Comparison of ENCODE assay signal across 15 mouse cellular contexts in the genomic region with DNA sequence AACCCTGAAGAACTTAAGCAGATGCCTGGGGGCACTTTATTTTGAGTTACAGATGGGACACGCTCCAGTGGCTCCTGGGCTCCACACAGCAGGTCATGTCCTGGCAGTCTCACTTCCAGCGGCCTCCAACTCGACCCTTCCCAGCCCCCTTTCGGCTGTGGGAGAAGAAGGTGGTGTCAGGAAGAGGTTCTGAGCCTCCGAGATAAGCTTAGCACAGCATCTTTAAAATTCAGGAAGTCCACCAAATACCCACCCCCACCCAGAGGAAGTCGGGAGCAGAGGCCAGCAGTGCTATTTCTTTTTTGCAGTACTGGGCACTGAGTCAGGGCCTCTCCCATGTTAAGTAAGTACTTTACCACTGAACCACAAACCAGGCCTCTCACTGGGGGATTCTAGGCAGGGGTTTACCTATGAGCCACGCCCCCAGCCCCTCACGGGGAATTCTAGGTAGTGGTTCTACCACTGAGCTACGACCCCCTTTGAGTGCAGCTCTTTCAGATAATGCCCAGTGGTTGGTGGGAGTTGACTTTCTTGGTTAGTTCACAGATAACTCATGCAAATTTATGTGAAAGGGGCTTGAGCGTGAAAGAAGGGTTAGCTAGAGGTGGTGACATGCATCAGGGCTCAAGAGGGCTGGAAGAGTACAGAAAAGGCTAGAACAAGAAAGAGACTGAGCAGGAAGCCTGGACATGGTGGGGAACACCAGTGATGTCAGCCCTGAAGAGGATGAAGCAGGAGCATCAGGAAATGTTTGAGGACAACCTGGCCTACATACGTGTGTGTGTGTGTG. TPM values are rescaled to one million over a fixed set of nuclear protein-coding genes. Genes with fewer than 3 reads are reported as not detected.
DNase-seq lines count a peak whose midpoint lies in the region; ATAC-seq and TF ChIP-seq lines count a peak whose summit lies in the region.
"Had no signal": no experiment of that assay in that cellular context is flagged by ENCODE, and none has a peak within 500 bp of the region (broad histone marks: within the 10 kb centered on the region; RNA-seq: fewer than 3 reads in every experiment).

No protein-coding gene starts in this region.

- H3K27ac ChIP-seq in heart, embryonic 12.5 days (ENCODE audit: poor library complexity, severe bottlenecking) = peak overlapping the region; percentile 79
- H3K27ac ChIP-seq in stomach, embryonic 16.5 days (ENCODE audit: low read length) = peak overlapping the region; percentile 9; the same call in 1 of the 2 replicates
- H3K27ac ChIP-seq in stomach, postnatal 0 days (replicated peaks) = no peak overlapping the region
- peak overlapping the region; percentile 53 for H3K27ac ChIP-seq in liver, embryonic 14.5 days
- H3K27ac ChIP-seq: hindbrain, embryonic 15.5 days had no signal

- H3K27me3 ChIP-seq in heart, embryonic 12.5 days (replicated peaks) = no peaks in the 10 kb centered on the region
- no peaks in the 10 kb centered on the region for H3K27me3 ChIP-seq in stomach, embryonic 16.5 days (ENCODE audit: control insufficient read depth, insufficient read depth, low read length)
- no peaks in the 10 kb centered on the region for H3K27me3 ChIP-seq in stomach, postnatal 0 days (ENCODE audit: control insufficient read depth, insufficient read depth, low read length)
- no peaks in the 10 kb centered on the region for H3K27me3 ChIP-seq in liver, embryonic 14.5 days (ENCODE audit: control insufficient read depth, insufficient read depth, low read length)

- TF ChIP-seq EP300 in stomach, postnatal 0 days (optimal IDR thresholded peaks at IDR 0.05) = no peak
- TF ChIP-seq EP300 in liver, embryonic 14.5 days (IDR thresholded peaks at IDR 0.05; ENCODE audit: low read depth) = no peak

- WGBS in heart, embryonic 12.5 days = 36% methylated on average over 11 of the region's 11 CpGs
- 57% methylated on average over 11 of the region's 11 CpGs for WGBS in stomach, embryonic 16.5 days
- WGBS in stomach, postnatal 0 days = 55% methylated on average over 11 of the region's 11 CpGs
- 13% methylated on average over 11 of the region's 11 CpGs for WGBS in liver, embryonic 14.5 days (ENCODE audit: insufficient replicate concordance)

- H3K9me3 ChIP-seq in heart, embryonic 12.5 days (replicated peaks) = no peaks in the 10 kb centered on the region
- no peaks in the 10 kb centered on the region for H3K9me3 ChIP-seq in stomach, embryonic 16.5 days (replicated peaks; ENCODE audit: control insufficient read depth, low read length)
- no peaks in the 10 kb centered on the region for H3K9me3 ChIP-seq in stomach, postnatal 0 days (ENCODE audit: control insufficient read depth, low read length)
- no peaks in the 10 kb centered on the region for H3K9me3 ChIP-seq in liver, embryonic 14.5 days (ENCODE audit: control insufficient read depth, low read length)
- H3K9me3 ChIP-seq: hindbrain, embryonic 15.5 days had no signal

- TF ChIP-seq CTCF in stomach, postnatal 0 days (IDR thresholded peaks at IDR 0.05; ENCODE audit: low read depth) = no peak
- TF ChIP-seq CTCF in liver, embryonic 14.5 days (IDR thresholded peaks at IDR 0.05; ENCODE audit: low read depth) = no peak

- DNase-seq in heart, adult 8-10 months (ENCODE audit: low spot score) = no peak
- no peak for DNase-seq in stomach, postnatal 0 days (ENCODE audit: low spot score)
- no peak for DNase-seq in liver, embryonic 14.5 days (ENCODE audit: low read depth in 3 of 3, low spot score in 3 of 3)
- DNase-seq in embryo, embryonic 10.5 days (ENCODE audit: low spot score) = no peak
- no peak for DNase-seq in right cerebral cortex, adult 2 months (ENCODE audit: low spot score in 2 of 2)
- DNase-seq in thymus, postnatal 10 days (ENCODE audit: low spot score in 2 of 2) = no peak
- DNase-seq: cerebellum, postnatal 14 days; kidney, postnatal 14 days; lung, embryonic 14.5 days; spleen, adult 18-20 months; thymus, postnatal 14 days had no signal

- H3K4me2 ChIP-seq in heart, embryonic 12.5 days = no peak overlapping the region
- no peak overlapping the region for H3K4me2 ChIP-seq in stomach, embryonic 16.5 days (ENCODE audit: low read depth, low read length)
- H3K4me2 ChIP-seq in stomach, postnatal 0 days (replicated peaks; ENCODE audit: low read depth) = no peak overlapping the region
- peak overlapping the region; percentile 28; the same call in 1 of the 2 replicates for H3K4me2 ChIP-seq in liver, embryonic 14.5 days (ENCODE audit: low read depth)
- H3K4me2 ChIP-seq: hindbrain, embryonic 15.5 days; lung, embryonic 14.5 days had no signal

- peaks cover 32% of the 10 kb centered on the region for H3K4me1 ChIP-seq in heart, embryonic 12.5 days (replicated peaks)
- H3K4me1 ChIP-seq in stomach, embryonic 16.5 days (ENCODE audit: control insufficient read depth, insufficient read depth, low read length) = peaks cover 8% of the 10 kb centered on the region
- H3K4me1 ChIP-seq in stomach, postnatal 0 days (replicated peaks; ENCODE audit: control insufficient read depth, insufficient read depth) = peaks cover under 1% of the 10 kb centered on the region; the same call in 1 of the 2 replicates
- H3K4me1 ChIP-seq in liver, embryonic 14.5 days (replicated peaks; ENCODE audit: control insufficient read depth in 2 of 2, insufficient read depth in 2 of 2, low read length in 1 of 2) = peaks cover 19 to 30% of the 10 kb centered on the region in 2 experiments

- H3K9ac ChIP-seq in heart, embryonic 12.5 days = no peak overlapping the region
- no peak overlapping the region for H3K9ac ChIP-seq in stomach, embryonic 16.5 days (ENCODE audit: low read length)
- no peak overlapping the region for H3K9ac ChIP-seq in stomach, postnatal 0 days (ENCODE audit: low read length)
- no peak overlapping the region for H3K9ac ChIP-seq in liver, embryonic 14.5 days (replicated peaks)
- H3K9ac ChIP-seq: hindbrain, embryonic 15.5 days; lung, embryonic 14.5 days had no signal

- ATAC-seq in heart, embryonic 12.5 days (ENCODE audit: insufficient number of reproducible peaks, low FRiP score) = no peak
- no peak for ATAC-seq in stomach, embryonic 16.5 days (ENCODE audit: insufficient read depth, low FRiP score)
- ATAC-seq in stomach, postnatal 0 days (ENCODE audit: low FRiP score, low TSS enrichment) = no peak
- ATAC-seq in liver, embryonic 14.5 days (ENCODE audit: insufficient read depth) = no peak
- ATAC-seq: midbrain, embryonic 16.5 days had no signal

- no peak overlapping the region for H3K4me3 ChIP-seq in heart, embryonic 12.5 days
- no peak overlapping the region for H3K4me3 ChIP-seq in stomach, embryonic 16.5 days (replicated peaks; ENCODE audit: low read length)
- H3K4me3 ChIP-seq in stomach, postnatal 0 days (ENCODE audit: low read depth, low read length) = no peak overlapping the region
- H3K4me3 ChIP-seq in liver, embryonic 14.5 days (ENCODE audit: insufficient read depth in 1 of 2, low read depth in 2 of 2, low read length in 2 of 2) = no peak overlapping the region
- H3K4me3 ChIP-seq: hindbrain, embryonic 15.5 days had no signal

- H3K36me3 ChIP-seq in heart, embryonic 12.5 days = peaks cover 22% of the 10 kb centered on the region
- no peaks in the 10 kb centered on the region for H3K36me3 ChIP-seq in stomach, embryonic 16.5 days (ENCODE audit: control insufficient read depth, insufficient read depth, low read length)
- no peaks in the 10 kb centered on the region for H3K36me3 ChIP-seq in stomach, postnatal 0 days (ENCODE audit: control insufficient read depth, insufficient read depth, low read length)
- H3K36me3 ChIP-seq in liver, embryonic 14.5 days (replicated peaks; ENCODE audit: control insufficient read depth, insufficient read depth, low read depth) = no peaks in the 10 kb centered on the region
- H3K36me3 ChIP-seq: hindbrain, embryonic 15.5 days had no signal

RNA-seq across cellular contexts. Expression of a gene that starts 3.4 kb away (rescaled TPM):
- 50.2 and 53.9 TPM in 2 replicates for polyA plus RNA-seq in heart, embryonic 12.5 days (2016; fragmentation: Nextera tagmentation; extraction: Ambion mirVana)
- total RNA-seq in heart, adult 8-10 months (2022) = 10 to 100 TPM; 55.6 to 74.8 (median 61.6) TPM
- 20.3 and 22.3 TPM in 2 replicates for polyA plus RNA-seq in stomach, embryonic 16.5 days (2015; fragmentation: Nextera tagmentation; extraction: Ambion mirVana)
- polyA plus RNA-seq in stomach, postnatal 0 days (2015; fragmentation: Nextera tagmentation; extraction: Ambion mirVana) = 39.5 and 44.4 TPM in 2 replicates
- 16.2 and 22.2 TPM in 2 replicates for polyA plus RNA-seq in liver, embryonic 14.5 days (2012; rRNA removed)
- 15.6 and 22.2 TPM in 2 replicates for polyA plus RNA-seq in liver, embryonic 14.5 days (2014; fragmentation: Nextera tagmentation; extraction: Ambion mirVana)

RNA-seq across cellular contexts. Expression of a gene that starts 11.3 kb away (rescaled TPM):
- 543 and 550 TPM in 2 replicates for polyA plus RNA-seq in heart, embryonic 12.5 days (2016; fragmentation: Nextera tagmentation; extraction: Ambion mirVana)
- total RNA-seq in heart, adult 8-10 months (2022) = 10 to 100 TPM; 12.4 to 22.1 (median 19.0) TPM
- 26.7 and 111 TPM in 2 replicates for polyA plus RNA-seq in stomach, embryonic 16.5 days (2015; fragmentation: Nextera tagmentation; extraction: Ambion mirVana)
- polyA plus RNA-seq in stomach, postnatal 0 days (2015; fragmentation: Nextera tagmentation; extraction: Ambion mirVana) = 15.5 and 16.5 TPM in 2 replicates
- 2.0 and 4.0 TPM in 2 replicates for polyA plus RNA-seq in liver, embryonic 14.5 days (2012; rRNA removed)
- polyA plus RNA-seq in liver, embryonic 14.5 days (2014; fragmentation: Nextera tagmentation; extraction: Ambion mirVana) = 2.6 and 3.3 TPM in 2 replicates

RNA-seq across cellular contexts. Expression of a gene that starts 19.2 kb away (rescaled TPM):
- polyA plus RNA-seq in heart, embryonic 12.5 days (2016; fragmentation: Nextera tagmentation; extraction: Ambion mirVana) = 1,739 and 1,749 TPM in 2 replicates
- over 10,000 TPM in 3 of 4 experiments, 1,000 to 10,000 TPM in 1; 9,443 to 11,840 (median 11,050) TPM for total RNA-seq in heart, adult 8-10 months (2022)
- polyA plus RNA-seq in stomach, embryonic 16.5 days (2015; fragmentation: Nextera tagmentation; extraction: Ambion mirVana) = 5.1 and 7.4 TPM in 2 replicates
- 24.4 and 30.4 TPM in 2 replicates for polyA plus RNA-seq in stomach, postnatal 0 days (2015; fragmentation: Nextera tagmentation; extraction: Ambion mirVana)
- polyA plus RNA-seq in liver, embryonic 14.5 days (2012; rRNA removed) = 0.30 and 0.35 TPM in 2 replicates
- 0.45 TPM in 1 of 2 replicates, not detected in the other for polyA plus RNA-seq in liver, embryonic 14.5 days (2014; fragmentation: Nextera tagmentation; extraction: Ambion mirVana)

RNA-seq across cellular contexts. Expression of a gene that starts 27.4 kb away (rescaled TPM):
- polyA plus RNA-seq in heart, embryonic 12.5 days (2016; fragmentation: Nextera tagmentation; extraction: Ambion mirVana) = 0.54 and 0.83 TPM in 2 replicates
- 1 to 10 TPM; 2.3 to 3.0 (median 2.6) TPM for total RNA-seq in heart, adult 8-10 months (2022)
- polyA plus RNA-seq in stomach, embryonic 16.5 days (2015; fragmentation: Nextera tagmentation; extraction: Ambion mirVana) = 2.2 TPM in 2 replicates
- polyA plus RNA-seq in stomach, postnatal 0 days (2015; fragmentation: Nextera tagmentation; extraction: Ambion mirVana) = 0.89 and 0.98 TPM in 2 replicates
- polyA plus RNA-seq in liver, embryonic 14.5 days (2012; rRNA removed) = 0.39 and 0.42 TPM in 2 replicates
- polyA plus RNA-seq in liver, embryonic 14.5 days (2014; fragmentation: Nextera tagmentation; extraction: Ambion mirVana) = 0.09 TPM in 1 of 2 replicates, not detected in the other

RNA-seq across cellular contexts. Expression of a gene that starts 42.5 kb away (rescaled TPM):
- 1.4 and 1.6 TPM in 2 replicates for polyA plus RNA-seq in heart, embryonic 12.5 days (2016; fragmentation: Nextera tagmentation; extraction: Ambion mirVana)
- 1 to 10 TPM in 1 of 4 experiments, under 1 TPM in 3; 0.50 to 1.0 (median 0.83) TPM for total RNA-seq in heart, adult 8-10 months (2022)
- polyA plus RNA-seq in stomach, embryonic 16.5 days (2015; fragmentation: Nextera tagmentation; extraction: Ambion mirVana) = 8.5 TPM in 2 replicates
- polyA plus RNA-seq in stomach, postnatal 0 days (2015; fragmentation: Nextera tagmentation; extraction: Ambion mirVana) = 6.7 and 7.2 TPM in 2 replicates
- polyA plus RNA-seq in liver, embryonic 14.5 days (2012; rRNA removed) = 0.15 and 0.22 TPM in 2 replicates
- 0.25 and 0.81 TPM in 2 replicates for polyA plus RNA-seq in liver, embryonic 14.5 days (2014; fragmentation: Nextera tagmentation; extraction: Ambion mirVana)

Comparison
In these comparisons a context has a peak if more than half of its experiments do, and no peak if none do; other contexts are left out.
1. RNA of a gene that starts 19.2 kb away (polyA plus RNA-seq): 1,739 to 1,749 TPM in heart, embryonic 12.5 days; 24.4 to 30.4 TPM in stomach, postnatal 0 days, 5.1 to 7.4 TPM in stomach, embryonic 16.5 days and 0.30 to 0.45 TPM in liver, embryonic 14.5 days; every median in the first group is over 10 times any median in the second.